Mouse (Mus musculus) MEL (cell line): ENCODE measurements around the gene Hoxc9. TPM values are rescaled to one million over a fixed set of nuclear protein-coding genes. Genes with fewer than 3 reads are reported as not detected.

Source experiments
- DNase-seq: peaks from one replicate; pipeline ENCODE4 v3.0.0; 2011; ENCODE audit warnings: low read depth, low spot score
- H3K27ac ChIP-seq: 2 replicates; pipeline ENCODE4 v1.5.1; 2012; ENCODE audit warnings: low read depth, mild to moderate bottlenecking, control low read depth, low read length, moderate library complexity; ENCODE audit not compliant: control insufficient read depth
- H3K27me3 ChIP-seq, 2 experiments: fragments of 150-350 bp in 1 of 2; sonication (generic) in 1 of 2; 2 replicates each; pipeline ENCODE4 v1.6.1; 2012; ENCODE audit warnings: low read length in 2 of 2, mild to moderate bottlenecking in 2 of 2, improper control_type of control experiment in 1 of 2, moderate library complexity in 1 of 2; ENCODE audit not compliant: insufficient read depth in 2 of 2, control insufficient read depth in 1 of 2
- H3K36me3 ChIP-seq, 2 experiments: 2 replicates each; pipeline ENCODE4 v1.6.1; 2012 to 2014; ENCODE audit warnings: low read length in 2 of 2, improper control_type of control experiment in 1 of 2, inconsistent platforms in 1 of 2, mild to moderate bottlenecking in 1 of 2; ENCODE audit not compliant: insufficient read depth in 2 of 2, control insufficient read depth in 1 of 2
- H3K4me1 ChIP-seq, 2 experiments: fragments of 150-350 bp in 1 of 2; sonication (generic) in 1 of 2; 2 replicates each; pipeline ENCODE4 v1.6.1; 2012; ENCODE audit warnings: low read length in 2 of 2, improper control_type of control experiment in 1 of 2, mild to moderate bottlenecking in 1 of 2; ENCODE audit not compliant: insufficient read depth in 2 of 2, control insufficient read depth in 1 of 2
- H3K4me3 ChIP-seq, 2 experiments: fragments of 150-350 bp in 1 of 2; sonication (generic) in 1 of 2; 2 replicates each; pipeline ENCODE4 v1.5.1; 2012; ENCODE audit warnings: low read depth in 2 of 2, low read length in 2 of 2, mild to moderate bottlenecking in 2 of 2, moderate library complexity in 2 of 2, control low read depth in 1 of 2, improper control_type of control experiment in 1 of 2; ENCODE audit not compliant: control insufficient read depth in 1 of 2, insufficient read depth in 1 of 2
- H3K79me2 ChIP-seq: 2 replicates; pipeline ENCODE4 v1.6.1; 2012; ENCODE audit warnings: mild to moderate bottlenecking, low read length, moderate library complexity; ENCODE audit not compliant: control insufficient read depth, poor library complexity, insufficient read depth
- H3K9ac ChIP-seq: 2 replicates; pipeline ENCODE4 v1.6.1; 2012; ENCODE audit warnings: low read depth, mild to moderate bottlenecking, control low read depth, low read length, moderate library complexity; ENCODE audit not compliant: control insufficient read depth, poor library complexity, severe bottlenecking
- H3K9me3 ChIP-seq: fragments of 150-350 bp; sonication (generic); replicated peaks from 2 replicates; pipeline ENCODE4 v1.6.1; 2012; ENCODE audit warnings: mild to moderate bottlenecking, low read length, improper control_type of control experiment, moderate library complexity; ENCODE audit not compliant: insufficient read depth
- BHLHE40 ChIP-seq: IDR thresholded peaks from 2 replicates; pipeline ENCODE4 v1.6.1; 2012; ENCODE audit warnings: low read depth, mild to moderate bottlenecking, inconsistent platforms, low read length, improper control_type of control experiment, borderline replicate concordance
- CHD1 ChIP-seq: IDR thresholded peaks from 2 replicates; pipeline ENCODE4 v1.6.1; 2012; ENCODE audit warnings: low read depth, mild to moderate bottlenecking, inconsistent platforms, low read length, improper control_type of control experiment
- CHD2 ChIP-seq: IDR thresholded peaks from 2 replicates; pipeline ENCODE4 v1.6.1; 2011; ENCODE audit warnings: low read length, improper control_type of control experiment
- ELF1 ChIP-seq: IDR thresholded peaks from 2 replicates; pipeline ENCODE4 v1.6.1; 2014; ENCODE audit warnings: low read depth, mild to moderate bottlenecking, inconsistent platforms, low read length, improper control_type of control experiment, moderate library complexity
- EP300 ChIP-seq, 2 experiments: IDR thresholded peaks; 2 replicates each; pipeline ENCODE4 v1.6.1; 2011; ENCODE audit warnings: improper control_type of control experiment in 2 of 2, low read length in 2 of 2, low read depth in 1 of 2, mild to moderate bottlenecking in 1 of 2
- ETS1 ChIP-seq: IDR thresholded peaks from 2 replicates; pipeline ENCODE4 v1.6.1; 2012; ENCODE audit warnings: low read depth, mild to moderate bottlenecking, inconsistent platforms, low read length, improper control_type of control experiment, moderate library complexity
- GABPA ChIP-seq: IDR thresholded peaks from 2 replicates; pipeline ENCODE4 v1.6.1; 2012; ENCODE audit warnings: low read depth, mild to moderate bottlenecking, inconsistent platforms, low read length, improper control_type of control experiment, moderate library complexity
- HCFC1 ChIP-seq: IDR thresholded peaks from 2 replicates; pipeline ENCODE4 v1.6.1; 2012; ENCODE audit warnings: low read depth, mild to moderate bottlenecking, inconsistent platforms, low read length, improper control_type of control experiment, moderate library complexity
- KAT2A ChIP-seq: conservative IDR thresholded peaks from 2 replicates; pipeline ENCODE4 v1.6.1; 2012; ENCODE audit warnings: low read depth, low read length, improper control_type of control experiment, inconsistent platforms
- MAFK ChIP-seq: IDR thresholded peaks from 2 replicates; pipeline ENCODE4 v1.6.1; 2011; ENCODE audit warnings: low read depth, mild to moderate bottlenecking, low read length, improper control_type of control experiment, borderline replicate concordance
- MAZ ChIP-seq: IDR thresholded peaks from 2 replicates; pipeline ENCODE4 v1.6.1; 2012; ENCODE audit warnings: low read depth, mild to moderate bottlenecking, inconsistent platforms, low read length, improper control_type of control experiment
- NRF1 ChIP-seq: IDR thresholded peaks from 2 replicates; pipeline ENCODE4 v1.6.1; 2014; ENCODE audit warnings: low read depth, mild to moderate bottlenecking, inconsistent platforms, low read length, improper control_type of control experiment, moderate library complexity; ENCODE audit not compliant: poor library complexity, insufficient read depth, severe bottlenecking
- POLR2A ChIP-seq, 2 experiments: IDR thresholded peaks; 2 replicates each; pipeline ENCODE4 v1.6.1; 2011 to 2012; ENCODE audit warnings: low read length in 2 of 2, mild to moderate bottlenecking in 2 of 2, control low read depth in 1 of 2, improper control_type of control experiment in 1 of 2, low read depth in 1 of 2, moderate library complexity in 1 of 2; ENCODE audit not compliant: control insufficient read depth in 1 of 2, insufficient read depth in 1 of 2, poor library complexity in 1 of 2
- POLR2AphosphoS2 ChIP-seq: IDR thresholded peaks from 2 replicates; pipeline ENCODE4 v1.6.1; 2011; ENCODE audit warnings: low read length, improper control_type of control experiment
- RAD21 ChIP-seq: IDR thresholded peaks from 2 replicates; pipeline ENCODE4 v1.6.1; 2011; ENCODE audit warnings: mild to moderate bottlenecking, low read depth, low read length, improper control_type of control experiment
- RCOR1 ChIP-seq: IDR thresholded peaks from 2 replicates; pipeline ENCODE4 v1.6.1; 2012; ENCODE audit warnings: low read depth, mild to moderate bottlenecking, inconsistent platforms, low read length, improper control_type of control experiment
- SMC3 ChIP-seq: IDR thresholded peaks from 2 replicates; pipeline ENCODE4 v1.6.1; 2011; ENCODE audit warnings: low read depth, low read length, improper control_type of control experiment
- TAL1 ChIP-seq: IDR thresholded peaks from 2 replicates; pipeline ENCODE4 v1.6.1; 2012; ENCODE audit warnings: mild to moderate bottlenecking, inconsistent platforms, low read length, moderate library complexity, mixed read lengths
- TBP ChIP-seq: IDR thresholded peaks from 2 replicates; pipeline ENCODE4 v1.8.0; 2011; ENCODE audit warnings: low read depth, low read length, improper control_type of control experiment
- TCF12 ChIP-seq: IDR thresholded peaks from 2 replicates; pipeline ENCODE4 v1.6.1; 2014; ENCODE audit warnings: low read depth, mild to moderate bottlenecking, inconsistent platforms, low read length, improper control_type of control experiment, moderate library complexity
- USF2 ChIP-seq, 2 experiments: IDR thresholded peaks; 2 replicates each; pipeline ENCODE4 v1.6.1; 2011 to 2012; ENCODE audit warnings: improper control_type of control experiment in 2 of 2, low read length in 2 of 2, borderline replicate concordance in 1 of 2, inconsistent platforms in 1 of 2, low read depth in 1 of 2, mild to moderate bottlenecking in 1 of 2; ENCODE audit not compliant: insufficient read depth in 1 of 2
- ZC3H11A ChIP-seq: IDR thresholded peaks from 2 replicates; pipeline ENCODE4 v1.6.1; 2012; ENCODE audit warnings: low read depth, mild to moderate bottlenecking, inconsistent platforms, low read length, improper control_type of control experiment
- ZMIZ1 ChIP-seq: IDR thresholded peaks from 2 replicates; pipeline ENCODE4 v1.6.1; 2012; ENCODE audit warnings: low read depth, mild to moderate bottlenecking, inconsistent platforms, low read length, improper control_type of control experiment, moderate library complexity
- polyA plus RNA-seq, 2 experiments: library from polyadenylated mRNA; stranded (reverse) in 1 of 2; unstranded in 1 of 2; fragments of >175 nt in 1 of 2; fragments of >200 nt in 1 of 2; gene quantifications; 2 replicates each; pipeline versions ENCODE4 v1.2.1 to v1.2.4; 2012; ENCODE audit warnings: low replicate concordance in 2 of 2, low read depth in 1 of 2; ENCODE audit not compliant: insufficient read length in 2 of 2, insufficient read depth in 1 of 2, missing spikeins in 1 of 2
- total RNA-seq: library from RNA; depleted of rRNA; stranded (reverse); fragments of 300-350 nt; gene quantifications from 2 replicates; pipeline ENCODE4 v1.2.3, GENCODE M21; 2012

The Hoxc9 gene
- total and polyA plus RNA-seq, 3 experiments: 4.1 to 400 (median 9.5) TPM

DNA sequence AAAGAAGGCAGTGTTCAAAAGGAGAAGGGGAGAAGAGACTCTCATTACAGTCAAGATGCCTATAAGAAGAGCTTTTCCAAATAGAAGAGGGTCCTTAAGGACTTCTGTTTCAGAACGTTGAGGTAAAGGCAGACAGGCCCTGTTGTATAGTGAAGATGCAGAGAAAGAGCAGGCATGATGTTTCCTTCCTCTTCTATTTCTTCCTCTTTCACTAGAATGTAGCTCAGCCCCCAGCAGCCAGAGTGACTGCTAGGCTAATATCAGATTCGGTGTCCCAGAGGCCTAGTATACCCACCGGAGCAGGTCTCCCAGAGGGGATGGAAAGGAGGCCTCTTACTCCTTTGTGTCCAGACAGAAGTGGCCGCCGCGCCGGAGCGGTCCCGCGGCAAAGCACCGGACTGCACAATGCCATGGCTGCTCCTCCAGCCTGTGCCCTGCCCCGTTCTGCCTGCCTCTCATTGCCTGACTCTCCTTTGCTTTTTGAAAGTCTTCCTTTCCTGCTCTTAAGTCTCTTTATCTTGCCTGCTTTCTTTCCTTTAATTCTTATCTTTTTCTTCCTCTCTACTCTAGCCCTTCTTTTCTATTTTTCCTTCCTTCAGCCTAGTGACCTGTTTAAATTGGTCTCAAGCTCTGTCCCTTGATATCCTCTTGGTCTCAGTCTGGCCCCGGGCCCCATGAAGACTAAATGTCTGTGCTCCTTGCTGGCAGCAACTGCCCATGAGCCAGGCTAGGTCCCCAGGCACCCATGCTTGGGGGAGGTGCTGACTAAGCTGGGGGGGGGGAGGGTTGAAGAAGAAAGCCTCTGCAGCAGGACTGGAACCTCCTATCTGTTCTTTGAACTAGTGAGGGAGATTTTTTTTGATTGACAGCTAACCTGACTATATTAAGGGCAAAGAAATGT, 2.6 kb downstream of the Hoxc9 start (continued):
- TF ChIP-seq KAT2A: no peak; the same call in 1 of the 2 replicates
- no peak for TF ChIP-seq TCF12
- no peak for TF ChIP-seq POLR2AphosphoS2
- TF ChIP-seq HCFC1: peak; percentile 28; the same call in 1 of the 2 replicates

DNA sequence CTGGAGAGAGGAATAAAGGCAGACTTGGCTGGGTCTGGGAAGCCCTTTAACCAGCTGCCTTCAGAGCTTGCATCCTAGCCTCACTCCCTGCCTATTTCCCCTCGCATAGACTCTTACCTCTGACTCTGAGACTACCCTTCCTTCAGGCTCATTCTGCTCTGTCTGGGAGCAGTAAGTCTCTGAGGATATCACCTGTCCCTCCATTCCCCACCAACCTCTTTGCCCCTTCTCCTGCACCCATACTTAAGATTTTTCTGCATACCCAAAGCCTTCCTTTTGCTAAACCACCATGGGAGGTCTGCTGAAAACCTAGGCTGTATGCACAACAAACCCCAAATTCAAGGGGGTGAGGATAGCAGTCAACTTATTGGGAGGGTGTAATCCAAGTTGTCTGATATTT, 3.7 kb downstream of the Hoxc9 start:
- peaks cover 16 to 23% of the 10 kb centered on the region in 2 experiments for H3K4me1 ChIP-seq
- H3K4me3 ChIP-seq: no peak overlapping the region
- peaks cover 0 to 18% of the 10 kb centered on the region in 2 experiments; a peak in 3 of 4 replicates for H3K36me3 ChIP-seq
- peaks cover 53% of the 10 kb centered on the region for H3K79me2 ChIP-seq
- no peak for DNase-seq
- no peak overlapping the region for H3K9ac ChIP-seq
- no peaks in the 10 kb centered on the region for H3K27me3 ChIP-seq
- TF ChIP-seq ETS1 (no peak), MAZ (no peak), ELF1 (no peak), GABPA (no peak), TAL1 (no peak)
- H3K27ac ChIP-seq: no peak overlapping the region
- H3K9me3 ChIP-seq: no peaks in the 10 kb centered on the region

DNA sequence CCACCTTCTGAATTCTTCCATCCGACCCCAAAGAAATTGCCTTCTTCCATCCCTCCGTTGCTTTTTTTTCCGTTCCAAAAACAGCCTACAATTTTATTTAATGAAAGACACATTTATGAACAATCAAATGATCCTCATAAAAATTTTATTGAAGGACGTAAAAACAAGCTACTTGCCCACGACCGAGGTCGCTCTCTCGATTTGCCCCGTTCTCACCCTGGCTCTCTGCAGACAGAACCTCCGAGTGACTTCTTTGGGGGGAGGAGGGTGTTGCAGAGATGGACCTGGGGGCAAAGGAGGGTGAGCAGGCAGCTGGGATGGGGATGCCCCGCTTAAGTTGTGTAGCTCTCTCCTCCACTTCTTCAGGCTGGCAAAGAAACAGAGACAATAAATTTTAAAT, 4.1 kb downstream of the Hoxc9 start:
- H3K36me3 ChIP-seq: peaks cover 0 to 18% of the 10 kb centered on the region in 2 experiments; a peak in 3 of 4 replicates
- H3K27me3 ChIP-seq: no peaks in the 10 kb centered on the region
- H3K4me1 ChIP-seq: peaks cover 16 to 23% of the 10 kb centered on the region in 2 experiments
- peaks cover 51% of the 10 kb centered on the region for H3K79me2 ChIP-seq
- no peak overlapping the region for H3K4me3 ChIP-seq
- no peak for DNase-seq
- H3K9ac ChIP-seq: peak overlapping the region; percentile 56; the same call in 1 of the 2 replicates
- no peak overlapping the region for H3K27ac ChIP-seq
- TF ChIP-seq USF2 (IDR thresholded peaks at IDR 0.05; ENCODE audit: borderline replicate concordance in 1 of 2, insufficient read depth in 1 of 2, low read depth in 1 of 2, low read length in 2 of 2) (no peak), POLR2AphosphoS2 (no peak), RCOR1 (no peak), RAD21 (no peak), ZMIZ1 (no peak), ZC3H11A (no peak), MAFK (no peak), NRF1 (no peak), CHD2 (no peak), HCFC1 (no peak), BHLHE40 (no peak), ELF1 (no peak), SMC3 (no peak), EP300 (IDR thresholded peaks at IDR 0.05; ENCODE audit: low read depth in 1 of 2, low read length in 2 of 2) (no peak), CHD1 (no peak), TCF12 (no peak), POLR2A (IDR thresholded peaks at IDR 0.05; ENCODE audit: control insufficient read depth in 1 of 2, insufficient read depth in 1 of 2, low read depth in 1 of 2, low read length in 2 of 2, poor library complexity in 1 of 2) (no peak), TBP (no peak)
- H3K9me3 ChIP-seq: no peaks in the 10 kb centered on the region
